Mouse (Mus musculus) midbrain, postnatal 0 days (tissue): Measurements from ENCODE around the gene Meltf. TPM values are rescaled to one million over a fixed set of nuclear protein-coding genes. Genes with fewer than 3 reads are reported as not detected.

ENCODE experiments used
- ATAC-seq: fragments of 200-750 bp; cut with Nextera tagmentation; 2 replicates; pipeline ENCODE4 v1.8.0; 2017; ENCODE audit warnings: moderate number of reproducible peaks, mild to moderate bottlenecking, moderate TSS enrichment, moderate library complexity; ENCODE audit not compliant: low FRiP score
- DNase-seq: peaks from one replicate; pipeline ENCODE4 v3.0.0-alpha.2; 2015; ENCODE audit warnings: low spot score
- H3K27ac ChIP-seq: fragments of 300-500 bp; sonication (generic); 2 replicates; pipeline ENCODE4 v1.5.1; 2014; ENCODE audit warnings: low read depth, mild to moderate bottlenecking, low read length, mixed read lengths
- H3K27me3 ChIP-seq: fragments of 300-500 bp; sonication (generic); 2 replicates; pipeline ENCODE4 v1.6.1; 2014; ENCODE audit warnings: low read length, control low read depth, mixed read lengths; ENCODE audit not compliant: insufficient read depth
- H3K36me3 ChIP-seq: fragments of 300-500 bp; sonication (generic); 2 replicates; pipeline ENCODE4 v1.6.1; 2014; ENCODE audit warnings: low read length, control low read depth, mixed read lengths; ENCODE audit not compliant: insufficient read depth
- H3K4me1 ChIP-seq: fragments of 300-500 bp; sonication (generic); 2 replicates; pipeline ENCODE4 v1.6.1; 2014; ENCODE audit warnings: mild to moderate bottlenecking, control low read depth, antibody characterized with exemption, low read length, mixed read lengths; ENCODE audit not compliant: insufficient read depth
- H3K4me2 ChIP-seq: fragments of 300-500 bp; sonication (generic); 2 replicates; pipeline ENCODE4 v1.6.1; 2014; ENCODE audit warnings: low read depth, mild to moderate bottlenecking, low read length, mixed read lengths; ENCODE audit not compliant: poor library complexity, severe bottlenecking
- H3K4me3 ChIP-seq: fragments of 300-500 bp; sonication (generic); 2 replicates; pipeline ENCODE4 v1.5.1; 2014; ENCODE audit warnings: low read depth, mild to moderate bottlenecking, low read length, moderate library complexity
- H3K9ac ChIP-seq: fragments of 300-500 bp; sonication (generic); replicated peaks from 2 replicates; pipeline ENCODE4 v1.6.1; 2014; ENCODE audit warnings: mild to moderate bottlenecking, low read length, moderate library complexity, mixed read lengths; ENCODE audit not compliant: poor library complexity, severe bottlenecking
- H3K9me3 ChIP-seq: fragments of 300-500 bp; sonication (generic); 2 replicates; pipeline ENCODE4 v1.6.1; 2016; ENCODE audit warnings: low read length, control low read depth
- CTCF ChIP-seq: IDR thresholded peaks from 2 replicates; pipeline ENCODE4 v1.5.1; 2016; ENCODE audit warnings: antibody characterized with exemption, mild to moderate bottlenecking
- WGBS: fragments of 180-500 bp; shearing (Covaris S2); extraction: QIAGEN DNeasy Blood & Tissue Kit; methylation state at CpG from one replicate; pipeline ENCODE4 v1.1.7; 2014; 5-methylcytosine and 5-hydroxymethylcytosine counted together
- polyA plus RNA-seq: library from polyadenylated mRNA; unstranded; fragments of >200 nt; fragmentation: Nextera tagmentation; extraction: Ambion mirVana; gene quantifications from 2 replicates; pipeline ENCODE4 v1.2.1, GENCODE M21; 2015
- total RNA-seq: library from RNA; depleted of rRNA; stranded (reverse); fragments of >200 nt; gene quantifications from 2 replicates; pipeline ENCODE4 v1.2.3, GENCODE M21; 2014

Meltf gene
- total and polyA plus RNA-seq, 2 experiments from 2014 or later, result 0.22 to 0.25 TPM

- Histone ChIP-seq H3K9me3 (no peaks in the 10 kb centered on the region), H3K4me1 (no peaks in the 10 kb centered on the region), H3K27me3 (no peaks in the 10 kb centered on the region), H3K27ac (peak overlapping the region; percentile 51), H3K36me3 (no peaks in the 10 kb centered on the region), H3K4me3 (no peak overlapping the region), H3K9ac (no peak overlapping the region), H3K4me2 (peak overlapping the region; percentile 20; the same call in 1 of the 2 replicates)
- WGBS, result 12% methylated on average over 9 of the region's 9 CpGs
- TF ChIP-seq CTCF, result no peak
- ATAC-seq (peak; percentile 57; the same call in 1 of the 2 replicates), DNase-seq (peak; percentile 33)
Observed at GRCm38 (mm10) chr16:31906896-31907295, 28.3 kb downstream of the Meltf start.

DNA sequence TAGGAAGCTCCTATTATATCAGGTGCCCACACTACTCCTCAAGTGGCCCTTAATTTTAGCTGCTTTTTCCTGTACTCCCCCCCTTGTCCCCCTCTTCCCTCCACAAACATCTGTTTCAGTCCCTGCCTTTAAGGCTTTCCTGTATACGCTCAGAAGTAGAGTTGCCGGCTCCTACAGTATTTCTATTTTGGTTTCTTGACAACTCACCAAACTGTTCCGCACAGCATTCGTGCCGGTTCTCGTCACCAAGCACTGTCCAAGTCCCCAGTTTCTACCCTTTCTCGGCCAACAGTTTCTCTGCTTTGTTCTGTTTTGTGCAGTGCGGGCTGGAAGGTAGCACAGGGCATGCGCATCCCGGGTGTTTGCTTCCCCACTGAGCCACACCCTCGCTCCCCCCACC, 30.3 kb downstream of the Meltf start:
- ATAC-seq (no peak), DNase-seq (no peak)
- H3K27me3 ChIP-seq, result no peaks in the 10 kb centered on the region
- H3K27ac ChIP-seq, result no peak overlapping the region
- H3K4me2 ChIP-seq, result no peak overlapping the region
- no peaks in the 10 kb centered on the region for H3K9me3 ChIP-seq
- no peak overlapping the region for H3K4me3 ChIP-seq
- no peak for TF ChIP-seq CTCF
- WGBS, result 67% methylated on average over 11 of the region's 11 CpGs
- H3K9ac ChIP-seq, result no peak overlapping the region
- H3K4me1 ChIP-seq, result no peaks in the 10 kb centered on the region
- no peaks in the 10 kb centered on the region for H3K36me3 ChIP-seq

GRCm38 (mm10) chr16:31910281-31910847, 31.8 kb downstream of the Meltf start:
- TF ChIP-seq CTCF, result no peak
- Histone ChIP-seq H3K4me1 (no peaks in the 10 kb centered on the region), H3K36me3 (no peaks in the 10 kb centered on the region), H3K27me3 (no peaks in the 10 kb centered on the region), H3K27ac (no peak overlapping the region), H3K4me2 (no peak overlapping the region), H3K4me3 (no peak overlapping the region), H3K9ac (no peak overlapping the region), H3K9me3 (no peaks in the 10 kb centered on the region)
- 85% methylated on average over 10 of the region's 10 CpGs for WGBS
- ATAC-seq (no peak), DNase-seq (no peak)

- Histone ChIP-seq H3K36me3 (no peaks in the 10 kb centered on the region), H3K4me3 (no peak overlapping the region), H3K9ac (no peak overlapping the region; the same call in 1 of the 2 replicates), H3K4me1 (no peaks in the 10 kb centered on the region), H3K9me3 (no peaks in the 10 kb centered on the region), H3K27me3 (no peaks in the 10 kb centered on the region), H3K4me2 (no peak overlapping the region), H3K27ac (no peak overlapping the region)
- ATAC-seq (no peak), DNase-seq (no peak)
- no peak for TF ChIP-seq CTCF
- 86% methylated on average over 11 of the region's 11 CpGs for WGBS
Observed at GRCm38 (mm10) chr16:31917776-31918175, 39.2 kb downstream of the Meltf start.

DNA sequence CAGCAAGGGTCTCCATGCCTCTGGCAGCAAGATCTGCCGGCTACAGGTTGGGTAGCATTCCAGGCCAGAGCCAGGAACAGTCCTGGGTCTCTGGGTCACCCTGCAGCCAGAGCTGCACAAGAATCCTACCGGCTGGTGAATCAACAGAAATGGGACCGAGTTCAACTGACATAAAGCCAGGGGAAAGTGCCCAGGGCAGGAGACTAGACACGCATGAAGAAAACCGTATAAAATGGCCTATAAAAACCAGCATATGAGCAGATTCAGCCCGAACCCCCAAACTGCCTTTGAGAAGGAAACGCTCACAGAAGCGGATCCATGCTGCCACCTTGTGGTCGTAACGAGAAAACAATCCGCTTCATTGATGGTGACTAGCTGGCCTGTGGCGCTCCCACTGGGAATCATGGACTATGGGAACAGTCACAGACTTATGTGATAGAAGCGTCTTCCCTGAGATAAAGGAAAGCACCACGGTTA, 39.7 kb downstream of the Meltf start:
- Histone ChIP-seq H3K27me3 (no peaks in the 10 kb centered on the region), H3K9me3 (no peaks in the 10 kb centered on the region), H3K36me3 (no peaks in the 10 kb centered on the region), H3K4me2 (0 out of 2 replicates have a peak overlapping the region, but pooled peaks have one; percentile 18), H3K4me3 (no peak overlapping the region), H3K27ac (no peak overlapping the region), H3K9ac (peak overlapping the region; percentile 42; the same call in 1 of the 2 replicates), H3K4me1 (no peaks in the 10 kb centered on the region)
- peak; percentile 58 for ATAC-seq
- WGBS, result 4% methylated on average over 14 of the region's 14 CpGs
- TF ChIP-seq CTCF, result peak; percentile 95
- DNase-seq, result peak; percentile 95

- Histone ChIP-seq H3K27me3 (no peaks in the 10 kb centered on the region), H3K4me3 (no peak overlapping the region), H3K27ac (no peak overlapping the region), H3K9me3 (no peaks in the 10 kb centered on the region), H3K4me2 (no peak overlapping the region), H3K4me1 (no peaks in the 10 kb centered on the region), H3K9ac (no peak overlapping the region), H3K36me3 (no peaks in the 10 kb centered on the region)
- WGBS, result 82% methylated on average over 6 of the region's 6 CpGs
- TF ChIP-seq CTCF, result no peak
- ATAC-seq, result no peak
- DNase-seq, result no peak
Observed at GRCm38 (mm10) chr16:31924368-31924767, 45.8 kb downstream of the Meltf start.
